Mouse (Mus musculus) bone marrow, adult 2 months (tissue): Measurements from ENCODE around the gene Mid1.
"Not testable (repeated sequence)": the region's sequence is repeated elsewhere in the genome, so short reads cannot be mapped to it uniquely, and the experiment has no call there.

Source experiments
- CTCF ChIP-seq: fragments of 200-500 bp; IDR thresholded peaks from 2 replicates; pipeline ENCODE4 v1.5.1; 2011; ENCODE audit warnings: low read length, control low read depth; ENCODE audit not compliant: control insufficient read depth, insufficient read depth
- POLR2A ChIP-seq: fragments of 200-500 bp; IDR thresholded peaks from 2 replicates; pipeline ENCODE4 v1.6.1; 2011; ENCODE audit warnings: low read depth, mild to moderate bottlenecking, control low read depth, low read length, borderline replicate concordance; ENCODE audit not compliant: control insufficient read depth

DNA sequence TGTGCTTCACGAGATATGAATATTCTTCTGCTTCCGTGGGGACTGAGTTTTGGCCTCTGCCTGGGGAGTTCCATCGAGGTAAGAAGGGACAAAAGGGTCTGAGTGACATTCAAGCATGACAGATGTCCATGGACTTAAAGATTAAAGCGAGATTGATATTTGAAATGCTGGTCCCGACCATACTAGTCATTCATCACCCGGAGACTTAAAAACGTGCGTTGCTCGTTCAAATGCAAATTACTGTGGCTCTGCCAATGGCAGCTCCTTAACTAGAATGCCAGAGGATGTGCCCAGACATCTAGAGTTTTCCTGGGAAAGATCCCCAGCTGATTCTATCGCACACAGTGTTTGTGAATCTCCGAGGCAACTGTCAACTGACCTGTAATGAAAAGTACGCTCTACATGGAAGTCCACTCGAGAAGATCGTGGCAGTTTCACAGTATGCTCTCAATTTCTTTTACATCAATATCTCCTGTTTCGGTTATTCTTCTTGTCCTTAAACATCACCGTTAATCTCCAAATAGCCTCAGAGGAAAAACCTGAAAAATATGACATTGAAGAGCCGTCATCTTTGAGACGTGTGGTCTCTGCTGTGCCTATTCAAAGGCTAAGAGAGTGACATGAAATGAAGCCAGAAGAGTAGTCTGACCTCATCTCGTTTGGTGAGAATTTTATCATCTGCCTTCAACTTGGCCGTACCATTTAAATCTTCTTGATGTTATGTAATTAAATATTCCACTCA, 294.6 kb downstream of the Mid1 start:
- not testable (repeated sequence) for TF ChIP-seq CTCF, POLR2A
